Mouse (Mus musculus): Measurements from ENCODE around the gene Cdh4.

The Cdh4 gene

DNA sequence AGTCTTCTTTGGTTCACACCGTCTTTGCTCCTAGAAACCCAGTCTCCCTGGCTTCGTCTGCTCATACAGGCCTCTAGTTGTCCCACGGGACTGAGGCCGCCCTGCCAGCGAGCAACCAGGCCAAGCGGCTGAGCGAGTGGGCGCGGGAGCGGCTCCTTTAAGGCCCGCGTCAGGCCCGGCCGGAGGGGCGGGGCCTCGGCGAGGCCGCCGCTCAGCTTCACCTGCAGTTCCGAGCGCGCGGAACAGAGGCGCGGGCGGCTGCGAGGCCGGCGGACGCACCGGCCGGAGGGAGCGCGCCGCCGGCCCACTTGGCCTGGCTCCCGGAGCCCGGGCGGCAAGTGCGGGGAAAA is at the start of gene Cdh4:
Gene Cdh4 (plus strand): TSS at position 241 of the 350 bp plus-strand sequence.
- DNase-seq (ENCODE audit: low spot score) = no peak

DNA sequence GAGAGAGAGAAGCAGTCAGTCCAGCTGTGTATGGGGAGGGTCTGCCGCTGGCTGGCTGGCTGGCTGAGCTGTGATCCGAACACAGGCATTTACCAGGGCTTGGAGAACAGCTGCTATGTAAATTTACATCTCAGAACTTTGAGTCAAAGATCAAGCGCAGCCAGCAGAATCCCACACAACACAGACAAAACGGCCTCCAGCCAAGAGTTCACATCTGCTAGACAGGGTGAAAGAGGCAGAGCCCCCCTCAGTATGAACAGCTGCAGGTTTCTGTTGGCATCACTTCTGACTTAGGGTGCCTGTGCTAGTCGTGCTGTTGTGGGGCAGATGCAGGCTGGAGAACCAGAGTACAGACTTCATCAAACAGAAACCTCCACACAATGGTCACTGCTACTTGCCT is 46.8 kb upstream of the Cdh4 start:
- no peak for DNase-seq (ENCODE audit: low spot score)

DNA sequence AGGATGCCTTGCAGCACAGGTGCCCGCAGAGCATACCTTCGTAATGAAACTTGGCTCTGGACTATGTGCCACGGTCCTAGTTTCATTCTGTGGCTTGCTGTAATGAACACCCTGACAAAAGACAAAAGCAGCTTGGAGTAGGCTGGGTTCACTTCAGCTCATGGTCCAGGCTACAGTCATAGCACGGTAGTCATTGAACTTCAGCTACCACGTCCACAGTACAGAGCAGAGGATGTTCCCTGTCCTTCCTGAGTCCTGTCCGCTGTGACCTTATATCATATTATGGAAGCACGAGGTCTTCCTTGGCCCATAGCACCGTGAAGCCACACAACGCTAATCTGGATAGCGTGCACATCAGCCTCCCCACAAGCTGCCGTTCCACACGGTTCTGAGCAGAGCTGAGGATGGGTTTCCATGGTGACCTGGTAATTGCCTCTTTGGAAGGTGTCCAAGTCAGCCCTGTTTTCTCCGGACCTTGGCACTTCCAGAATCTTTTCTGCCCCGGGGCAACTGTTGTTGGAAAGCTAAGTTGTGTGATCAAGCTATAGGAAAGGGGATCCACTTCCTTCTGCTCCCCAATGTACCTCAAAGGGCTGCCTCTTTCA is 42.5 kb upstream of the Cdh4 start:
- no peak for DNase-seq (ENCODE audit: low spot score)

DNA sequence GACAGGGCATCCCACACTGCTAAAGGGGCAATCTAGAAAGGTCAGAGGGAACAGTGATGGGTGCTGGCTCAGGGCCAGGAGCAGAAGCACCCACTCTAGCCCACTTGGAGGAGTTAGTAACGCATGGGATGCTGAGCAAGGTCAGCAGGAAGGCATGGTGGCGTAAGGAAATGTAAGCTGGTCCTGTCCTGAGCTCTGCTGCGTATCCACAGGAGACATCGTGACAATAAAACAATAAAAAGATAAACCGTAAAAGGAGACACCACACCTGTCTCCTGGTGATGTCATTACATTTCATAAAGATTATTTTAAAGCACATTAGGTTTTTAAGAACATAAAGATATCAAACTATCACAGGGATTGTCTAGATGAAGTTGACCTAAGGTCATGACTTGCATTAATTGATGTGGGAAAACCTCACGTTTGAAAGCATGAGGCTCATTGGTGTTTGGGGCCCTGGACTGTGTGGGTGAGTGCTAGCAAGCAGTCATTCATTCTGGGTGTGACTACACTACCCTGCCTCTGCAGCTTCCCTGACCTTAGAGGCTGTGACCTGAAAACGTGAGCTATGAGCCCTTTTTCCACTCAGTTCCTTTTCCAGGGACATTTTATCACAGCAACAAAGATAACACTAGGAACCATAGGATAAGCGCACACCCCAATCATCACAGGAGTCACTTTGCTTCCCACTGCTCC is 31.2 kb upstream of the Cdh4 start:
- DNase-seq (ENCODE audit: low spot score) = no peak

DNA sequence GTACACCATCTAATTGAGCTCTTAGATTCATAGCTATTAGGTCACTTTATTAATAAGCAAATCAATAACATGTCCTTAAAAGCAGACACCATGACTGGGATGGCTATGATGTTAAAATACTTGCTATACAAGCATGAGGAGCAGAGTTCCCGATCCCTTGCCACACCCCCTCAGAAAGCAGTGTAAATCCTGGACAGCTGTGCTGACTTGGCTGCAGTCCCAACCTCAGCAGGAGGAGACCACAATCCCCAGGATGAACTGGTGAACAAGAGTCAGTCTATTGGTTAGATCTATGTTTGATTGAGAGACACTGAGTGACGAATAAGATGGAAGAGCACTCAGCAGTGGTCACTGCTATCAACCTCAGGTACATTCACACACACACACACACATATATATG is 29.3 kb upstream of the Cdh4 start:
- DNase-seq (ENCODE audit: low spot score) = no peak

DNA sequence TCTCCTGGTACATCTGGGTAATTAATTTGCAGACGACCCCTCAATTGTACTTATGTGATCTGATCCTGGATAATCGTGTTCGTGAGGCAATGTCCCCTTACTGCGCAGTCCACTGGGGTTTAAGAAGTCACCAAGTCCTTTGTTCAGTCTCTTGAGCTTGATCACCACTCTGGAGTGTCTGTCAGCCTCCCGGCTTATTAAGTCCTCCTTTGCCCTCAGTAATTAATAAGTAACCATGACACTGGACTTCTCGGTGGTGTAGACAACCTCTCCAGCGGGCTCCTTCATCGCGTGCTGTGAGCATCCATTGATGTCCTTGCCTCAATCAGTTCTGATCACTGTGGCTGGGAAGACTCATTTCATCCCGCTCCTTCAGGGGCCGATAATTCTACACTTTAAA is 28.0 kb upstream of the Cdh4 start:
- DNase-seq (ENCODE audit: low spot score) = no peak

DNA sequence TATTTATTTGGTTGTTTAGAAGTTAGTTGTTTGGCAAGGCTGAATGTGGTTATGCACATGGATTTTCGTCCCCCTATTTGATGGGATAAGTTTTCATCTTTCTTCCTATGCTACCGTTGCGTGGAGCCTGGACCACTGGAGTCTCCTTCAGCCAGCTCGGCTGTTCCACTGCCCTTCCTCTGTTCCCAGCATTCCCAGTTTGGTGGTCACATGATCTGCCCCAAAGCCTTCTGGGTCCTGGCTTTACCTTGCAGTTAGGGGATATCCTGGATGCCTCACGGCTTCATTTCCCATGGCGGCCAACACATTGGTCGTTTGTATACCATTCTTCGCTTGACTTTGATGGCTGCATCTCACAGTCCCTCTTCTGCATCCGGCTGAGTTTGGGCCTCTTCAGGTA is 27.5 kb upstream of the Cdh4 start:
- DNase-seq (ENCODE audit: low spot score) = no peak

DNA sequence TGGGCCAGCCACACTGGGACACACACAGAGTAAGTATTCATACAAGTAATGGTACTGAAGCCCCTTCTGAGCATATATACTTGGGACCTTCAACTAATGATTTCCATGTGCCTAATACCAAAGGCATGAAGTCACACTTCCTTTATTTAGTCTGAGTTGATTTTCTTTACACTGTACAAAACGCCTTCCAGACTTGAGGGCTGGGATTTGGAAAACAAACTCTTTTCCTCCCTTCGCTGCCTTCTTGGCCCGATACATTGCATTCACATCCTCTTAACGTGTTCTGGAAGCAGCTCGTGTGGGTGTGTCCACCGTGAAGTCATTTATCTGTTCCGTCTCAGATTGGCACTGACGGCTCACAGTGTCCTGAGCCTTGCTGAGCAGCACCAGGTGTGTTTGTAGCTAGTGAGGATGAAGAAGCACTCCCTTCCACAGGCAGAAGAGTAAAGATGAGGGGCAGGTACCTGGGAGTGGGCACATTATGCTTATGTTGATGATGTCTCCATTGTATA is 26.3 kb upstream of the Cdh4 start:
- DNase-seq (ENCODE audit: low spot score) = no peak

DNA sequence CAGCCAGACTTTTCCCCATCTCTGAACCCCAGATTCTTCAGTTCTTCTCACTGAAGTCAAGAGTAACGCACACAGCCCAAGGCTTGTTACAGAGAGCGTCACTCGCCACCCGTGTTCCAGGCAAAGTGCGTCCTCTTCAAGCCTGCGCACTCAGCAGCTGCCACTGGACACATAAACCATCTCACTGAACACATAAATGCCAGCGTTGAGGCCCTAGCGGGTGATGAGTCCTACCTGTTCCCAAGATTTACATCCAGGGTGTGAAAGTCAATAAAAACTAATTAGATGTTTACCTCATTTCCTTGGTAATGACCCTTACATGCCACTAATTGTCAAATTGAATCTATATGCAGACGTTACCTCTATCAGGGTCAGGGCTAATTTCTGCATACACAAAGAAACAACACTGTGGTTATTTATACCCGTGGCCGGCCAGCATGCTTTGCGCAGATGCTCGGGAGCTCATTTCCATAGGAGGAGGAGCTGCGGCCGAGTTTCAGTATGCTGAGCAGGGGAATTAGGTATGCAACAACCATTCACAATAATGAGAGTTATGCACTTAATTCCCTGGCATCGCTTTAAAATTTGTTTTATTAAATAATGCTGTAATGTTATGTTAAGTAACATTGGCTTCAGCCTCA is 25.5 kb upstream of the Cdh4 start:
- no peak for DNase-seq (ENCODE audit: low spot score)

DNA sequence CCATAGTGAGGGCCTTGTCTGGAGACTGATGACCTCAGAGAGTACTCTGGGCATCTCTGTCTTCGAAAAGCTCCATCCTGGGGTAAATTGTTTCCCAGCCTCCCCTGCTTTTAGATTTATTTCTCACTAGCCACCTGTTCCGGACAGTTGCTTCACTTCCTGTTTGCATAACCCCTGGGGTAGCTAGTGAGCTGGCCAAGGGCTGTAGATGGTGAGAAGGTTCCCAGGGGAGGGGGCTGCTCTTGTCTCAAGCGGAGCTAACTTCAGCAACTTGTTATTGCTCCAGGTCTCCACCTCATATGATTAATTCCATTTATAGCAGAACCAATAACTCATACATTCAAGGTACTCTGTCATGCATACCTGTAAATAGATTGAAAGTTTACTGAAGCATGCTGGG is 16.6 kb upstream of the Cdh4 start:
- no peak for DNase-seq (ENCODE audit: low spot score)

DNA sequence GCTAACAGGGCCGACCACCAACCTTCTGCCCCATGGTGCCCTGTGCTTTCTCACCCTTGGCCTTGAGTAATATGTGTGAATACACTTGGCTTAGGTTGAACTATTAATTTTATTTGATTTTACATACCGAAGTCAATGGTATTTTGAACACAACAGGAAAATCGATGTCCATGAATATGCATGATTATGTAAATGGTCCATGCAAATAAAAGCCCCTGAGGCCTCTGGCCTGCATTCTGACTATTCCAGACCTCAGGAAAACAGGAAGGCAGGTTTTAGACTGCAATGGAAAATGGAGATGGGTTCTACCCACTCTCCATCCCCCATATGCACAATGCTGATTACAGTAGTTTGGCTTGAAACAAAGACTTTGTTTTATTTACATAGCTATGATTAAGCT is 13.3 kb upstream of the Cdh4 start:
- DNase-seq (ENCODE audit: low spot score) = no peak

DNA sequence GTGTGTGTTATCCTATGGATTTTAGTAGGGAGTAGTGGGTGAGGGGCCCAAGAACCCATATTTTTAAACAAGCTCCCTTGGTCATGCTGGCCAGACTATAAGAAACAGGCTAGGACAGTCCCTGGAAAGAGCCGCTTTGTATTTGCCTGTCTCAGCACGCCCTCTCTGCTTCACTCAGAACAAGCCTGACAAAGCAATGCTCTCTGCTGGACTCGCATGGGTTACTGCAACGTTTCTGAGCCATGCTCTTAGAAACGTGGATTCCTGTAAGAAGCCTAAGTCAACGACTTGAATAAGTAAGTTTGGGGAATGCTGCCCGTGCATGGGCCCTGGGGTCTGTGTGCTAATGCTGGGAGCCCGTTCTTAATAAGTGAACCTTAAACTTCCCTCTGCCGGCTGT is 2.1 kb upstream of the Cdh4 start:
- no peak for DNase-seq (ENCODE audit: low spot score)

DNA sequence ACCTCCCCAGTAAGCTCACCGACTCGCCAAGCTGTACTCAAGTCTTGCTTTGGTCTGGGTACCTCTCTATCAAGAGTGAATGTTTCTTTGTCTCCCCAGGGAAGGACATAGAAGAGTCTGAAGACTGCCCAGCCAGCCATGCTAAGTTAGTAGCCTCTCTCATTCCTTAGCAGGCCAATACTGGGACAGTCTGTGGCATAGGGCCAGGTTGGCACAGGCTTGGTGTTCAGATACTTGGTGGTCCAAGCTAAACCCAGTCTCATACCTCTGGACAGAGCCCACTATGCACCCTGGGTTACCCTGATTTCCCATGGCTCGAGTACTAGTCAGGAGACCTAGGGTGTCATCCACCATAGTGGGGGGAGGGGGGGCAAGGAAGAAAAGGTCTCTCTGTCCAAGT is 1.1 kb upstream of the Cdh4 start:
- DNase-seq (ENCODE audit: low spot score) = no peak

DNA sequence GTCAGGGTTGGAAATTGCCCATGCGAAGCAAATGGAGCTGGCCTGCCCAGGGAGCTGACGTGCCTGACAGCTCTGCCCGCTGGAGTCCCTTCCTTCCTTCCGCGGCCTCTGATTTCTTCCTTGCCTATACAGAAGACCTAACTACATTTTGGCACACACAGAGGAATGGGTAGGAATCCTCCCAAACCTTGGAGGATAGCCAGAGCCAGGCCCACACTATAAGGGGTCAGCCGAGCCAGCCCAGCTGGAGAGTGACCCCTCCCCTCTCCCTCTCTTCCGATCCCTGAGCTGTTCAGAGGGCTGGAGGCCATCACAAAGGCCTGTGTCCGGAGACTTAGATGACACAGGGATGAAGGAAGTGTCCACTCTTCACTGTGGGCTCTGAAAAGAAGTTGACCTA is 514 bp upstream of the Cdh4 start:
- DNase-seq (ENCODE audit: low spot score) = no peak

DNA sequence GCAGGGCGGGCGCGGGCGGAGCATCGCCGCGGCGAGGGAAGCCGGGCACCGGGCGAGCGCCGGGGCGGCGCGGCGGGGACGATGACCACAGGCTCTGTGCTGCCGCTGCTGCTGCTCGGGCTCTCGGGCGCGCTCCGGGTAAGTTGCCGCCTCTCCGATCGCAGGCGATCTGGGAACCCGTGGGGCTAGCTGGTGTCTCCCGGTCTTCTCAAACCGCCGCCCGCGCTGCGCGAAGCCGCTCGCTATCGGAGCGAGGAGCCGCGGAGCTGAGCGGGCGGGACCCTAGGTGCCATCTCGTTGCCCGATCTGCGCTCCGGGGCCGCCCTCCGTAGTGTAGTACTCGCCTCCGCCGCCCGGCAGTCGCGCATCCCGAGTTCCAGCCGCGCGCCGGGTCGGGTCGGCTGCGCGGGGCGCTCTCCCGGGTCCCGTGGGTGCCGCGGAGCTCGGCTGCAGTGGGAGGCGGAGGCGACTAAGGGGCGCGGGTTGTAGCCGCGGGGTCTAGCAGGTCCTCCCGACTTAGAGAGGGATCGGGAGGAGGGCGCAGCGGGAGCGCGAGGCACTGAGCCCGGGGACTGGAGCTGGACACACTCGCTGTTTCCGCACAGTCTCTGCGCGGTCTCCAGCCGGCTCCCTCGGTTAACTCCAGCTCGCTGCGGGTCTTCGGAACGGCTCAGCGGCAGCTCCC is 452 bp downstream of the Cdh4 start:
- DNase-seq (ENCODE audit: low spot score) = no peak

DNA sequence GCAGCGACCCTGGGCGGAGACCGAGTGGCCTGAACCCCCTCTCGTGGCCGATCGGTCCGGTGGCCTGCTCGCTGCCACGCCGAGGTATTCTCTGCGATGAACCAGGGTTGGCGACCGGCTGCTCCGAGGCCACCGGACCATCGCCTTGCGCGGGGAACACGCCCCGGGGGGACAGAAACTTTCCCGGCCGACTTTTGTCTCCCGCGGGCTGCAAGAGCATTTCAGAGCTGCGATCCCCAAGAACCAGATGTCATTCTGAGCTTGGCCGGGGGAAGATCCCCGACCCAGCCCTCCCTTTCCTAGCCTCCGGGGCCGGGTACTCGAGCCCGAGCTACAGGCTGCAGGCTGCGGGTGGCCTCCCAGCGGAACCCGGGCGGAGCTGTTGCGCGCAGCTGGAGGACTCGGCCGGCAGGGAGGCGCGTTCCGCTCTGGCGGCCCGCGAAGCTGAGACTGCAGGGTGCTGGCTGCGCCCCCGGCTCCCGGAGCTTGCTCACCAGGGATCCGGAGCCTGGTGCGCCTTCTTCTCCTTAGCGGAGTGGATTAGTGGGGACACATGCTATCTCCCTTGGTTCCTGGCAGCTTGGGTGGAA is 1.1 kb downstream of the Cdh4 start:
- DNase-seq (ENCODE audit: low spot score) = no peak

DNA sequence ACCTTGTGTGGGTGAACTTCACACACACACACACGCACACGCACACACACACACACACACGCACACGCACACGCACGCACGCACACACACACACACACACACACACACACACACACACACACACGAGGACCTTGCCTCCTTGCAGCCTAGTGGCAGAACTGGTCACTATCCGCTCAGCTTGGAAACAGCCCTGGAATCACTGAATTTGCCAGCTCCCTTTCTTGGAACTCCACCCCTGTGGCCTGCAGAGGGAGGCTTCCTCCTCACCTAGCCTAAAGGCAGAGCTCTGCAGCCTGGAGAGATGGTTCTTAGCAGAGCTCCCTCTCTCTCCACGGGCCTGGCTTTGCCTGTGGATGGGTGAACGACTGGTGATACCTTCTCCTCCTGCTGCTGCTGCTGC is 1.7 kb downstream of the Cdh4 start:
- DNase-seq (ENCODE audit: low spot score) = no peak

DNA sequence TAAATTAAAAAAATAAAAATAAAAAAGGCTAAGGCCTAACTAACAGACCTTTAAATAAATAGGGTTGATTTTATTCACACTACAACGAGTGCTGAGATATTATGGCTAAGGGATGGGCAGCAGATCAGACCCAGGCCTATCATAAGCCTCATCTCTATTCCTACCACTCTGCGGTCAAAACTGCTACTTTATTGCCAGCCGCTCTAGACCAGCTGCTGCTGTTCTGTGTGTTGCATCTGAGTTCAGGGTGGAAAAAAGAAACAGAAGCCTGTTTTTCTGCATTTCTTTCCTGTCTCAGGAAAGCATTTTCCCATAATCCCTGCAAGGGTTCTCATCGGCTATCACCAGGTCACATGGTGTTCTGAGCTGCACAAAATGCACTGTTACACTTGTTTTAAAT is 6.0 kb downstream of the Cdh4 start:
- DNase-seq (ENCODE audit: low spot score) = no peak

DNA sequence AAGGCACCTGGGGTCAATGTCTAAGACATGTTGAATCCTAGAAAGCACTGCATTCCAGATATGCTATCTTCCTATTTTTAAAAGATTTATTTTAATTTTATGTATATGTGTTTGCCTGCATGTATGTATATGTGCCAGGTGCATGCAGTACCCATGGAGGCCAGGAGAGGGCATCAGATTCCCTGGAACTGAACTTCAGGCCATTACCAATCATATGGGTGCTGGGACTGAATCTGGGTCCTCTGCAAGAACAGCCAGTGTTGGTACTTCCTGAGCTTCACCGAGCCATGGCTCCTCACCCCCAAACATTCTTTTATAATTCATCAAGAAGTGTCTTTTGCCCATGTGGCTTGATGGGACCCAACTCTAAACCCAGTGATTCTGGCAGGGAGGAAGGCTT is 6.8 kb downstream of the Cdh4 start:
- DNase-seq (ENCODE audit: low spot score) = no peak

DNA sequence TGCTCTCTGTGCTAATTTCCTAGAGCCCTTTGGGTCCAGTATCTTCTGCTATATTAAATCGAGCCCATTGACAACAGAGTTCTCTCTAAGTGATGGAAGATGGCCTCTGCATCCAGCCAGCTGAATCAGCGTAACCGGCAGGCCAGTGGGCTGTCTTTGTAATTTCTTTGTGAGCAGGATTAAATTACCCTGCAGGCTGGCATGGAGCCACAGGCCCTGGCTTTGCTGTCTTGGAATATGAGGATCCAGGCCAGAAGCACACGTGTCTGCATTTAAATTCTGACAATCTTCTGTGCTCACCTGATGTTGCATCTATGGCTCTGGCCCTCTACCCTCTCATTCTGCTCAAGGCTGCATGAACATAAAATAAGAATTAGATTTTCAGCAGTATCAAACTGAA is 17.0 kb downstream of the Cdh4 start:
- DNase-seq (ENCODE audit: low spot score) = no peak

DNA sequence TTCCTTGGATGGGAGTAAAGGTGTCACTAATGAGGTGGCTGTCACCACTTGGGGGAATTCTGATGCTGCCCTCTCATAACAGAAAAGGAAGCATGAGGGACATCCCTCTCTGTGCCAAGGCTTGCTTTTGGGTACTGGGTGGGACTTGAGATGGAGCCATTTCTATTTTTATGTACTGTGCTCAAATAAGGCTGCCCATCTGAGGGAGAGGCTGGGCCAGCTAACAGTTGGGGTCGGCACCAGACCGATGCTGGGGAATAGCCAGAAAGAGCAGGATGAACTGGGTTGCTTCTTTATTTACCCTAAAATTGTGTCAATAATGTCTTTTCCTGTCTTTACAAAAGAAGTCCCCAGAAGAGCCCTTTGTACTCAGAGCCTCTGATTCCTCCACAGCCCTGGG is 17.4 kb downstream of the Cdh4 start:
- no peak for DNase-seq (ENCODE audit: low spot score)

DNA sequence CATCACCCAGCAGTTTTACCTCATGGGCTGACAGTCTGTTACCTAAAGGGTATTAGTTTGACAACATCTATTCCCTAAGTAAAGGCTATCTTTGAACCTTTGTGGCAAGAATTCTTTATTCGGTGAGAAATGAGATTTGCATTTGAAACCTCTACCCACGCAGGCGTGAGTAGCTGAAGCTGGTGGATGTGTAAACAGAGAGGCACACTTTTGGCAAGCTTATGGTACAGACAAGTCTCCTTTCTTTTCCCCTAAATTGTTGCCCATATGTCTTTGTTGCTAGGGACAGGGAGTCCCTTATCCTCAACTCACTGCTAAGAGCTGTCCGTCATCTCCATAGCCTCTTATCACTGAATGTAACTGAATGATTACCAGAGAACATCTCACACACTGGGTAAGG is 21.3 kb downstream of the Cdh4 start:
- DNase-seq (ENCODE audit: low spot score) = no peak

Data from c-Kit-positive CD71-positive TER-119-positive erythroid progenitor cells, embryonic 14.5 days (primary cell).